Mouse (Mus musculus) ES-Bruce4 (cell line): Measurements from ENCODE around the gene Prkd1. TPM values are rescaled to one million over a fixed set of nuclear protein-coding genes. Genes with fewer than 3 reads are reported as not detected.

Experiments used
- H3K27ac ChIP-seq: 2 replicates; pipeline ENCODE4 v1.5.1; 2012; ENCODE audit warnings: low read length, inconsistent platforms; ENCODE audit not compliant: insufficient read depth
- H3K27me3 ChIP-seq: 2 replicates; pipeline ENCODE4 v1.6.1; 2012; ENCODE audit warnings: mild to moderate bottlenecking, low read length, inconsistent platforms; ENCODE audit not compliant: control insufficient read depth, poor library complexity, insufficient read depth, severe bottlenecking
- H3K36me3 ChIP-seq: 2 replicates; pipeline ENCODE4 v1.6.1; 2012; ENCODE audit warnings: inconsistent platforms, mild to moderate bottlenecking, low read length, moderate library complexity; ENCODE audit not compliant: control insufficient read depth, poor library complexity, insufficient read depth, severe bottlenecking
- H3K4me1 ChIP-seq: one replicate; pipeline ENCODE4 v1.8.1; 2011; ENCODE audit warnings: low read length; ENCODE audit not compliant: control insufficient read depth, insufficient read depth
- H3K4me3 ChIP-seq: 2 replicates; pipeline ENCODE4 v1.5.1; 2011; ENCODE audit warnings: low read depth, mild to moderate bottlenecking, low read length
- H3K9ac ChIP-seq: 2 replicates; pipeline ENCODE4 v1.6.1; 2012; ENCODE audit warnings: low read depth, mild to moderate bottlenecking, inconsistent platforms; ENCODE audit not compliant: poor library complexity, severe bottlenecking
- H3K9me3 ChIP-seq: replicated peaks from 2 replicates; pipeline ENCODE4 v1.6.1; 2012; ENCODE audit warnings: mild to moderate bottlenecking, low read length, inconsistent platforms; ENCODE audit not compliant: control insufficient read depth, poor library complexity, insufficient read depth, severe bottlenecking
- CTCF ChIP-seq: IDR thresholded peaks from one replicate; pipeline ENCODE4 v1.8.1; 2011; ENCODE audit warnings: low read depth, low read length
- EP300 ChIP-seq: IDR thresholded peaks from 2 replicates; pipeline ENCODE4 v1.6.1; 2011; ENCODE audit warnings: low read depth, low read length; ENCODE audit not compliant: insufficient read depth
- POLR2A ChIP-seq: IDR thresholded peaks from one replicate; pipeline ENCODE4 v1.8.1; 2011; ENCODE audit warnings: low read length; ENCODE audit not compliant: insufficient read depth
- polyA plus RNA-seq: library from polyadenylated mRNA; stranded (reverse); fragments of >200 nt; gene quantifications from 2 replicates; pipeline ENCODE4 v1.2.4, GENCODE M21; 2011; ENCODE audit warnings: low read depth; ENCODE audit not compliant: missing spikeins, insufficient read depth, insufficient read length

Prkd1 gene
- polyA plus RNA-seq, 1 experiment, result 3.4 TPM

DNA sequence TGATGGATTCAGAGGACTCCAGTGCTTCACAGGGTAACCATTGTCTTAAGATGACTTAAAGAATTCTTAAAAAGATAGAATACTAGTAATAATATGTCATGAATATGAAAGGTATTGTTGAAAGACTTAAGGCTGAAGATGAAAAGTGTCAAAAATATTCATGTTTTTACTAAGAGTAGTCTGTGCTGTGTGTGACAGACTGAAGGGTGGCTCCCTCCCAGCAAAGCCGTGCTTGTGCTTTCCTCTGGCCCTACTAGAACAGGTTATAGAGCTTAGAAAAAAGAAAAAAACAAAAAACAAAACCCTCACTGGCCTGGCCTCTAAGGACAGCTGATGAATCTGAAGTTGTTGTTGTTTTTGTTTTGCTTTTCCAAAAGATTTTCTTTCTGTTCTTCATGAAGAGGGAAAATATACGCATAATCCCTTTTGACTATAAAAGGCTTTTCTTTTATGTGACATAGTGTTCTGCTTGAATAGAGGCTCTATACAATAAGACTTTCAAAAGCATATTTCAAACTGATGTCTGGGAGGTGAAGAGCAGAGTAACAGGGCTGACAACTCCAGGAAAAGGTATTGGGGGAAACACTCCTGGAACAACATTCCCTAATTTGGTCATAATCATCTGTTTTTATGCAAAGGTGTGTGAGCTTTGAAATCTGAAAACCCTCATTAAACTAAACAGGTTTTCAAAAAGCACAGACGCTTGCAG is 148.9 kb downstream of the Prkd1 start:
- Histone ChIP-seq H3K27ac (no peak overlapping the region), H3K27me3 (no peaks in the 10 kb centered on the region)
- TF ChIP-seq EP300 (no peak), CTCF (no peak), POLR2A (no peak)

DNA sequence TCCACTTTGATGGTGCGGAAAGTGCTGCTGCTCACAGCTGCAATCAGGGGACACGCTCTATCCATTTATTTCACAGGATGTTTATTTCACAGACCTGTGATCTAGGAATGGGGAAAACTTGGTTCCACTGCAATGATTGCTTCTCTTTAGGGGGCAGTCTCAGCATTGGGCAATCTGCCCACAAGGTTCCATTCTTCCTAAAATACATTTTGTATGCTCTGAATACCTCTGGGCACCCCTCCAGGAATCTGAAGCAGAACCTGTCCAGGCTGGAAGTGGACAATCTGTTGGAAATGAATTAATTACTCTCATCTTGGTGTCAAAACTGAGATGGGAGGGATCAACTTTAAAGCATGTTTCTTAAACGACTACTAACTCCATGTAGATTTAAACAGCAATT is 152.9 kb downstream of the Prkd1 start:
- no peak overlapping the region for H3K9ac ChIP-seq
- no peaks in the 10 kb centered on the region for H3K9me3 ChIP-seq
- H3K4me3 ChIP-seq, result no peak overlapping the region
- no peaks in the 10 kb centered on the region for H3K36me3 ChIP-seq
- no peak overlapping the region for H3K27ac ChIP-seq
- H3K27me3 ChIP-seq, result no peaks in the 10 kb centered on the region
- no peak for TF ChIP-seq EP300
- no peak for TF ChIP-seq POLR2A
- TF ChIP-seq CTCF, result no peak
- no peaks in the 10 kb centered on the region for H3K4me1 ChIP-seq

More for the DNA sequence above, 148.9 kb downstream of the Prkd1 start:
- Histone ChIP-seq H3K9me3 (no peaks in the 10 kb centered on the region), H3K9ac (no peak overlapping the region), H3K4me3 (no peak overlapping the region), H3K36me3 (no peaks in the 10 kb centered on the region), H3K4me1 (no peaks in the 10 kb centered on the region)

DNA sequence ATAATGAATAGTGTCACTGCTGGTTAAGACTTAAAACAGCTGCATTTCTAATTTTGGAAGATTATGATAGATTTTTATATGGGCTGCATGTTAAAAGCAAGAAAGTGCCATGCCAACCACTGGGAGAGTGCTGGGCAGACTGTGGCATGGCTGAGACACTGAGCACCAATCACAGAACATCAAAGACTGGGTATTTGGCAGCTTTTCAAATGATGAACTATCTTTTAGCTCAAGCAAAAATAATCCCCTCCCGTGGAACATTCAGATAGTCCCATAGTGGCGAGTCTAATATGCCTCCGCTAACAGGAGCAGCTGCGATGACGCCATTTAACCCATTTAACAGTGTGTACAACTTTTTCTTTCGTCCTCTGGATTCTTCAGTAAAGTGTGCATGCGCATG is 169.1 kb downstream of the Prkd1 start:
- Histone ChIP-seq H3K36me3 (no peaks in the 10 kb centered on the region), H3K4me3 (no peak overlapping the region), H3K4me1 (no peaks in the 10 kb centered on the region), H3K9ac (no peak overlapping the region), H3K27me3 (no peaks in the 10 kb centered on the region), H3K27ac (no peak overlapping the region), H3K9me3 (no peaks in the 10 kb centered on the region)
- TF ChIP-seq CTCF (no peak), EP300 (no peak), POLR2A (no peak)

DNA sequence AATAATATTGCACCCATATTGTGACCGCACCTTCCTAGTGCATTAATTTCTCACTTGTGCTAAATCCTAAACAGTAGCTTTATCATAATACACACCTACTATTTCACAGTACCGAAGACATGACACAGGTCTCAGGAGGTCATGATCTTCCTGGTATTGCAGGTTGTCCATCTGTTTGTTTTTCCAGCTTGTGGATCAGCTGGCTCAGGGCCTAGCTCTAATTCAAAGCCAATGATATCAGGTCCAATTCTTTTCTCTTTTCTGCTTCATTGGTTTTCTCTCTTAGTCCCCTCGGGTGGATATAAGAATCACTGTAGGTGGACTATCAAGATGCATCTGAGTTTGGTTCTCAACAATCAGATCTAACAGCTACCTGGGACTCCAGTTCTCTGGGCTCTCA is 191.7 kb downstream of the Prkd1 start:
- H3K27me3 ChIP-seq, result no peaks in the 10 kb centered on the region
- TF ChIP-seq EP300 (no peak), CTCF (no peak), POLR2A (no peak)
- H3K9me3 ChIP-seq, result no peaks in the 10 kb centered on the region; the same call in 1 of the 2 replicates
- no peak overlapping the region for H3K4me3 ChIP-seq
- H3K9ac ChIP-seq, result no peak overlapping the region
- H3K27ac ChIP-seq, result no peak overlapping the region
- no peaks in the 10 kb centered on the region for H3K4me1 ChIP-seq
- no peaks in the 10 kb centered on the region for H3K36me3 ChIP-seq

DNA sequence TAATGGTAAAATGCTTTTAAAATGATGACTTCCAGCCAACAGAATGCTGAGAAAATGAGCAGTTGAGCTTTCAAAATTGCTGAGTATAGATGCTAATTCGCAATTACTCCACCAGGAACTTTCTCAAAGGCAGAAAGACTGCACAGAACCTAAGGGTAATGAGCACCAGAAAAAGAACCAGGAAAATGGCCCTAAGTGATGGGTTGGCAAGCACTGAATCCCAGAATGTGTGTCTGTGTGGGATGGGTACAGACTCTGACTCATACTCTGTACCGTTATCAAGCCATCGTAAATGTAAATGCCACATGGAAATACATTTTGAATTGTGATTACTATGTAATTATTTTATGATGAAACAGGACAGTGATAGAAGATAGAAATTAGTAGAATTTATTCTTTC is 197.1 kb downstream of the Prkd1 start:
- no peaks in the 10 kb centered on the region for H3K9me3 ChIP-seq
- no peak overlapping the region for H3K9ac ChIP-seq
- no peak overlapping the region for H3K4me3 ChIP-seq
- H3K27me3 ChIP-seq, result no peaks in the 10 kb centered on the region
- H3K4me1 ChIP-seq, result no peaks in the 10 kb centered on the region
- no peaks in the 10 kb centered on the region for H3K36me3 ChIP-seq
- H3K27ac ChIP-seq, result no peak overlapping the region
- TF ChIP-seq EP300 (no peak), POLR2A (no peak), CTCF (no peak)

DNA sequence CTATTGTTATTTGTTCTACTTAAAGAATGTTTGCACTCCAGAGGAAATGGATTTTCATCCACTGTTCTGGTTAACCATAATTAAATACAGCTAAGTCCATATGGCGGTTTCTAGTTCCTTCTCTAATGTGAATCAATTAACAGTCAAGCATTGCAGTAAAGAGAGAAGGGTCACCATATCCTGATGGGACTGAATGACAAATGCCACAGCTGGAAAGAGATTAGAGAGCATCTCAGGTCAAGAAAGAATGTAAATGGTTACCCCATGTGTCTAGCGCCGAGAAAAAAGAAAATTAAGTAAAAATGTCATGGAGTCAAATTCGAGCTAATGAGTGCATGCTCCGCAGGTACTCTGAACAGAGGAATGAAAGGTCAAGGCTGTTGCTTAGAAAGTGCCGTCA is 212.2 kb downstream of the Prkd1 start:
- H3K4me1 ChIP-seq, result no peaks in the 10 kb centered on the region
- H3K27me3 ChIP-seq, result no peaks in the 10 kb centered on the region
- H3K9ac ChIP-seq, result no peak overlapping the region
- H3K27ac ChIP-seq, result no peak overlapping the region
- no peaks in the 10 kb centered on the region for H3K36me3 ChIP-seq
- H3K9me3 ChIP-seq, result no peaks in the 10 kb centered on the region
- H3K4me3 ChIP-seq, result no peak overlapping the region
- TF ChIP-seq EP300 (no peak), POLR2A (no peak), CTCF (no peak)
